In genomic region chr6:83496009-83496752, GRCm38 (mm10) we compare ENCODE assay signal across 10 mouse cellular contexts. TPM values are rescaled to one million over a fixed set of nuclear protein-coding genes. Genes with fewer than 3 reads are reported as not detected.
DNase-seq lines count a peak whose midpoint lies in the region; TF ChIP-seq lines count a peak whose summit lies in the region.
"Had no signal": no experiment of that assay in that cellular context is flagged by ENCODE, and none has a peak within 500 bp of the region (broad histone marks: within the 10 kb centered on the region; RNA-seq: fewer than 3 reads in every experiment).

No protein-coding gene starts in this region.

- H3K4me2 ChIP-seq in myocyte (ENCODE audit: low read depth), result peak overlapping the region; percentile 57
- H3K4me2 ChIP-seq: liver, embryonic 11.5 days had no signal

- no peak overlapping the region for H3ac ChIP-seq in myocyte (ENCODE audit: control insufficient read depth, insufficient read length)

- no peak for TF ChIP-seq POLR2A in liver, adult 2 months (IDR thresholded peaks at IDR 0.05; ENCODE audit: extremely low read depth, insufficient read depth, low read length)
- TF ChIP-seq POLR2A in myocyte (IDR thresholded peaks at IDR 0.05; ENCODE audit: insufficient read length, low read depth), result no peak

- DNase-seq in liver, adult 2 months (ENCODE audit: extremely low read depth, low read depth, low spot score), result peak; percentile 35
- DNase-seq in liver, result no peak
- DNase-seq in adrenal gland, postnatal 36 days, result peak; percentile 86 to 92
- DNase-seq in fibroblast of lung, adult 2 months (ENCODE audit: low read depth), result peak; percentile 65
- DNase-seq in frontal cortex, postnatal 36 days (ENCODE audit: low spot score in 2 of 2), result no peak
- no peak for DNase-seq in right cerebral cortex, postnatal 10 days (ENCODE audit: low spot score in 2 of 2)
- DNase-seq: embryo, embryonic 11 days had no signal

- TF ChIP-seq CTCF in liver, adult 2 months (IDR thresholded peaks at IDR 0.05; ENCODE audit: low read depth, low read length), result no peak

- H3K79me2 ChIP-seq in liver, adult 2 months (ENCODE audit: control insufficient read depth, insufficient read depth, low read length), result peaks cover 6% of the 10 kb centered on the region; the same call in 1 of the 2 replicates
- H3K79me2 ChIP-seq in myocyte (ENCODE audit: control insufficient read depth, insufficient read depth), result no peaks in the 10 kb centered on the region

- peaks cover 7% of the 10 kb centered on the region; the same call in 1 of the 2 replicates for H3K4me1 ChIP-seq in liver, adult 2 months (ENCODE audit: control insufficient read depth, insufficient read depth, low read length)

- no peak overlapping the region for H3K27ac ChIP-seq in liver, adult 2 months (replicated peaks; ENCODE audit: insufficient read depth, low read depth, low read length)

- H3K27me3 ChIP-seq in liver, adult 2 months (ENCODE audit: control insufficient read depth, insufficient read depth, low read length), result no peaks in the 10 kb centered on the region
- H3K27me3 ChIP-seq in myocyte (ENCODE audit: control insufficient read depth, insufficient read depth, insufficient read length), result no peaks in the 10 kb centered on the region

- peaks cover 3% of the 10 kb centered on the region; the same call in 1 of the 2 replicates for H3K36me3 ChIP-seq in liver, adult 2 months (ENCODE audit: control insufficient read depth, insufficient read depth, low read length)
- peaks cover 10% of the 10 kb centered on the region for H3K36me3 ChIP-seq in myocyte (ENCODE audit: control insufficient read depth, insufficient read depth)

- no peak overlapping the region for H3K9ac ChIP-seq in liver, adult 2 months (ENCODE audit: low read depth, low read length)

- no peak overlapping the region for H3K4me3 ChIP-seq in liver, adult 2 months (ENCODE audit: insufficient read depth, low read depth, low read length)
- no peak overlapping the region for H3K4me3 ChIP-seq in myocyte

- WGBS in liver, adult 2 months, result 57% methylated on average over 9 of the region's 9 CpGs

TF ChIP-seq in myocyte, 11 proteins besides CTCF, POLR2A, EP300 and RAD21:
- TF ChIP-seq POLR2AphosphoS2 (IDR thresholded peaks at IDR 0.05; ENCODE audit: insufficient read length, low read depth), result no peak
- TF ChIP-seq MYOD1 (IDR thresholded peaks at IDR 0.05; ENCODE audit: control insufficient read depth in 1 of 3, insufficient read length in 2 of 3, low read depth in 2 of 3), result no peak
- TF ChIP-seq MYOG (IDR thresholded peaks at IDR 0.05; ENCODE audit: control insufficient read depth in 1 of 3, insufficient read depth in 1 of 3, insufficient read length in 2 of 3, low read depth in 2 of 3), result no peak
- no peak for TF ChIP-seq REST (IDR thresholded peaks at IDR 0.05; ENCODE audit: insufficient read depth, insufficient read length)
- TF ChIP-seq E2F4 (IDR thresholded peaks at IDR 0.05; ENCODE audit: insufficient read depth), result no peak
- TF ChIP-seq MAX (IDR thresholded peaks at IDR 0.05; ENCODE audit: low read depth), result no peak
- TF ChIP-seq SRF (IDR thresholded peaks at IDR 0.05; ENCODE audit: control insufficient read depth, insufficient read length, low read depth), result no peak
- no peak for TF ChIP-seq TCF12 (IDR thresholded peaks at IDR 0.05; ENCODE audit: insufficient read depth, poor library complexity, severe bottlenecking)
- TF ChIP-seq CEBPB (IDR thresholded peaks at IDR 0.05; ENCODE audit: insufficient read depth, poor library complexity, severe bottlenecking), result no peak
- no peak for TF ChIP-seq USF1 (IDR thresholded peaks at IDR 0.05; ENCODE audit: low read depth)
- no peak for TF ChIP-seq TCF3 (IDR thresholded peaks at IDR 0.05; ENCODE audit: insufficient read length, low read depth)
TF ChIP-seq in myocyte: peak in this region for 0.

RNA-seq across cellular contexts. Expression of gene Dguok, which starts 10.6 kb away (rescaled TPM):
- 17.4 and 21.8 TPM in 2 replicates for total RNA-seq in liver, adult 2 months (2014; rRNA removed)
- polyA plus RNA-seq in liver, adult 2 months (2012; rRNA removed), result 23.5 and 24.9 TPM in 2 replicates
- 10 to 100 TPM; 44.5 to 47.5 TPM for total RNA-seq in adrenal gland, postnatal 36 days (2021)
- polyA plus RNA-seq in myocyte (2012; fragmentation: generic; extraction: Trizol), result 28.6 TPM

RNA-seq across cellular contexts. Expression of gene Tet3, which starts 37.3 kb away (rescaled TPM):
- total RNA-seq in liver, adult 2 months (2014; rRNA removed), result 4.6 and 6.6 TPM in 2 replicates
- polyA plus RNA-seq in liver, adult 2 months (2012; rRNA removed), result 3.5 and 4.5 TPM in 2 replicates
- 10 to 100 TPM; 25.2 to 38.5 TPM for total RNA-seq in adrenal gland, postnatal 36 days (2021)
- polyA plus RNA-seq in myocyte (2012; fragmentation: generic; extraction: Trizol), result 11.4 TPM

RNA-seq across cellular contexts. Expression of gene Actg2, which starts 39.9 kb away (rescaled TPM):
- 0.28 and 0.40 TPM in 2 replicates for total RNA-seq in liver, adult 2 months (2014; rRNA removed)
- 1.1 and 1.2 TPM in 2 replicates for polyA plus RNA-seq in liver, adult 2 months (2012; rRNA removed)
- under 1 TPM; 0.30 to 0.76 TPM for total RNA-seq in adrenal gland, postnatal 36 days (2021)
- 80.1 TPM for polyA plus RNA-seq in myocyte (2012; fragmentation: generic; extraction: Trizol)
- total RNA-seq: hematopoietic stem cell, adult 5-6 weeks had no signal

Comparison
In these comparisons a context has a peak if more than half of its experiments do, and no peak if none do; other contexts are left out.
1. DNase-seq: peak in liver, adult 2 months (single experiment), adrenal gland, postnatal 36 days (2 of 2) and fibroblast of lung, adult 2 months (single experiment); none in liver (single experiment), frontal cortex, postnatal 36 days (0 of 2) and right cerebral cortex, postnatal 10 days (0 of 2).